Mouse (Mus musculus) intestine, embryonic 16.5 days (tissue): Measurements from ENCODE around the gene Iqcb1. TPM values are rescaled to one million over a fixed set of nuclear protein-coding genes. Genes with fewer than 3 reads are reported as not detected.

Experiments used
- ATAC-seq: fragments of 200-750 bp; cut with Nextera tagmentation; 2 replicates; pipeline ENCODE4 v1.8.0; 2017; ENCODE audit warnings: moderate TSS enrichment, moderate library complexity
- H3K27ac ChIP-seq: fragments of 300-500 bp; sonication (generic); 2 replicates; pipeline ENCODE4 v1.5.1; 2014; ENCODE audit warnings: mild to moderate bottlenecking, low read length
- H3K27me3 ChIP-seq: fragments of 300-500 bp; sonication (generic); replicated peaks from 2 replicates; pipeline ENCODE4 v1.6.1; 2014; ENCODE audit warnings: low read length, control low read depth, mixed read lengths; ENCODE audit not compliant: control insufficient read depth, insufficient read depth
- H3K36me3 ChIP-seq: fragments of 300-500 bp; sonication (generic); 2 replicates; pipeline ENCODE4 v1.6.1; 2014; ENCODE audit warnings: low read length, control low read depth; ENCODE audit not compliant: control insufficient read depth, insufficient read depth
- H3K4me1 ChIP-seq: fragments of 300-500 bp; sonication (generic); 2 replicates; pipeline ENCODE4 v1.6.1; 2014; ENCODE audit warnings: low read length, control low read depth, mixed read lengths; ENCODE audit not compliant: control insufficient read depth, insufficient read depth
- H3K4me2 ChIP-seq: fragments of 300-500 bp; sonication (generic); 2 replicates; pipeline ENCODE4 v1.6.1; 2014; ENCODE audit warnings: low read depth, low read length, control low read depth
- H3K4me3 ChIP-seq: fragments of 300-500 bp; sonication (generic); 2 replicates; pipeline ENCODE4 v1.5.1; 2014; ENCODE audit warnings: mild to moderate bottlenecking, low read length
- H3K9ac ChIP-seq: fragments of 300-500 bp; sonication (generic); 2 replicates; pipeline ENCODE4 v1.6.1; 2014; ENCODE audit warnings: low read depth, low read length
- H3K9me3 ChIP-seq: fragments of 300-500 bp; sonication (generic); 2 replicates; pipeline ENCODE4 v1.6.1; 2016; ENCODE audit warnings: low read length, control low read depth; ENCODE audit not compliant: control insufficient read depth
- WGBS: fragments of 180-500 bp; shearing (Covaris S2); extraction: QIAGEN DNeasy Blood & Tissue Kit; methylation state at CpG from one replicate; pipeline ENCODE4 v1.1.7; 2014; 5-methylcytosine and 5-hydroxymethylcytosine counted together
- polyA plus RNA-seq: library from polyadenylated mRNA; unstranded; fragments of >200 nt; fragmentation: Nextera tagmentation; extraction: Ambion mirVana; gene quantifications from 2 replicates; pipeline ENCODE4 v1.2.1, GENCODE M21; 2015

Iqcb1 gene
- polyA plus RNA-seq, 1 experiment from 2014 or later: 20.6 TPM

GRCm38 (mm10) chr16:36887546-36887945 lies 59.4 kb downstream of the Iqcb1 start:
- 90% methylated on average over 5 of the region's 5 CpGs for WGBS
- Histone ChIP-seq H3K36me3 (no peaks in the 10 kb centered on the region), H3K9me3 (no peaks in the 10 kb centered on the region), H3K4me3 (no peak overlapping the region), H3K9ac (no peak overlapping the region), H3K4me2 (no peak overlapping the region), H3K4me1 (no peaks in the 10 kb centered on the region), H3K27ac (no peak overlapping the region), H3K27me3 (no peaks in the 10 kb centered on the region)
- ATAC-seq: no peak

GRCm38 (mm10) chr16:36890559-36890958 lies 62.4 kb downstream of the Iqcb1 start:
- WGBS: 93% methylated on average over 3 of the region's 3 CpGs
- H3K9me3 ChIP-seq: no peaks in the 10 kb centered on the region
- no peaks in the 10 kb centered on the region for H3K27me3 ChIP-seq
- H3K27ac ChIP-seq: no peak overlapping the region
- no peak overlapping the region for H3K4me3 ChIP-seq
- no peaks in the 10 kb centered on the region for H3K36me3 ChIP-seq
- no peak overlapping the region for H3K9ac ChIP-seq
- H3K4me1 ChIP-seq: no peaks in the 10 kb centered on the region
- ATAC-seq: peak; percentile 78
- no peak overlapping the region for H3K4me2 ChIP-seq

GRCm38 (mm10) chr16:36891415-36891814 lies 63.2 kb downstream of the Iqcb1 start:
- Histone ChIP-seq H3K27me3 (no peaks in the 10 kb centered on the region), H3K9me3 (no peaks in the 10 kb centered on the region), H3K4me3 (no peak overlapping the region), H3K36me3 (no peaks in the 10 kb centered on the region), H3K4me1 (no peaks in the 10 kb centered on the region), H3K9ac (no peak overlapping the region), H3K4me2 (no peak overlapping the region), H3K27ac (no peak overlapping the region)
- WGBS: 91% methylated on average over 4 of the region's 4 CpGs
- no peak for ATAC-seq

GRCm38 (mm10) chr16:36893317-36893716 lies 65.1 kb downstream of the Iqcb1 start:
- no peak overlapping the region for H3K4me3 ChIP-seq
- no peaks in the 10 kb centered on the region for H3K4me1 ChIP-seq
- no peak for ATAC-seq
- WGBS: 85% methylated on average over 10 of the region's 10 CpGs
- H3K27me3 ChIP-seq: no peaks in the 10 kb centered on the region
- H3K4me2 ChIP-seq: no peak overlapping the region
- no peak overlapping the region for H3K27ac ChIP-seq
- 0 out of 2 replicates have a peak, but pooled peaks cover 3% of the 10 kb centered on the region for H3K36me3 ChIP-seq
- no peak overlapping the region for H3K9ac ChIP-seq
- no peaks in the 10 kb centered on the region for H3K9me3 ChIP-seq

- no peak overlapping the region for H3K4me3 ChIP-seq
- H3K9ac ChIP-seq: no peak overlapping the region
- H3K36me3 ChIP-seq: peaks cover 9% of the 10 kb centered on the region; the same call in 1 of the 2 replicates
- 92% methylated on average over 6 of the region's 6 CpGs for WGBS
- no peaks in the 10 kb centered on the region for H3K9me3 ChIP-seq
- no peak overlapping the region for H3K27ac ChIP-seq
- H3K27me3 ChIP-seq: no peaks in the 10 kb centered on the region
- ATAC-seq: no peak
- no peak overlapping the region for H3K4me2 ChIP-seq
- H3K4me1 ChIP-seq: no peaks in the 10 kb centered on the region
Observed at GRCm38 (mm10) chr16:36896712-36897111, 68.5 kb downstream of the Iqcb1 start.

GRCm38 (mm10) chr16:36903156-36903555 lies 75.0 kb downstream of the Iqcb1 start:
- H3K36me3 ChIP-seq: peaks cover 5% of the 10 kb centered on the region; the same call in 1 of the 2 replicates

GRCm38 (mm10) chr16:36911909-36912308 lies 83.7 kb downstream of the Iqcb1 start:
- no peak for ATAC-seq
- H3K4me3 ChIP-seq: no peak overlapping the region
- H3K9me3 ChIP-seq: no peaks in the 10 kb centered on the region
- no peak overlapping the region for H3K27ac ChIP-seq
- H3K9ac ChIP-seq: no peak overlapping the region
- no peak overlapping the region for H3K4me2 ChIP-seq
- H3K36me3 ChIP-seq: 0 out of 2 replicates have a peak, but pooled peaks cover 4% of the 10 kb centered on the region
- 92% methylated on average over 10 of the region's 10 CpGs for WGBS
- H3K4me1 ChIP-seq: no peaks in the 10 kb centered on the region
- no peaks in the 10 kb centered on the region for H3K27me3 ChIP-seq

More at GRCm38 (mm10) chr16:36903156-36903555, 75.0 kb downstream of the Iqcb1 start:
- Histone ChIP-seq H3K9me3 (no peaks in the 10 kb centered on the region), H3K4me3 (no peak overlapping the region), H3K9ac (no peak overlapping the region), H3K4me2 (no peak overlapping the region), H3K4me1 (no peaks in the 10 kb centered on the region), H3K27me3 (no peaks in the 10 kb centered on the region), H3K27ac (no peak overlapping the region)
- no peak for ATAC-seq
- WGBS: 90% methylated on average over 5 of the region's 5 CpGs

GRCm38 (mm10) chr16:36912311-36912710 lies 84.1 kb downstream of the Iqcb1 start:
- 0 out of 2 replicates have a peak, but pooled peaks cover 4% of the 10 kb centered on the region for H3K36me3 ChIP-seq
- no peak overlapping the region for H3K4me3 ChIP-seq
- no peaks in the 10 kb centered on the region for H3K27me3 ChIP-seq
- no peak overlapping the region for H3K27ac ChIP-seq
- H3K9me3 ChIP-seq: no peaks in the 10 kb centered on the region
- ATAC-seq: no peak
- H3K4me2 ChIP-seq: no peak overlapping the region
- 82% methylated on average over 13 of the region's 13 CpGs for WGBS
- no peak overlapping the region for H3K9ac ChIP-seq
- H3K4me1 ChIP-seq: no peaks in the 10 kb centered on the region

- no peak overlapping the region for H3K4me2 ChIP-seq
- no peak overlapping the region for H3K4me3 ChIP-seq
- 0 out of 2 replicates have a peak, but pooled peaks cover 4% of the 10 kb centered on the region for H3K36me3 ChIP-seq
- no peak overlapping the region for H3K9ac ChIP-seq
- no peaks in the 10 kb centered on the region for H3K9me3 ChIP-seq
- 56% methylated on average over 5 of the region's 5 CpGs for WGBS
- no peak overlapping the region for H3K27ac ChIP-seq
- no peaks in the 10 kb centered on the region for H3K4me1 ChIP-seq
- no peaks in the 10 kb centered on the region for H3K27me3 ChIP-seq
- peak; percentile 38; the same call in 1 of the 2 replicates for ATAC-seq
Observed at GRCm38 (mm10) chr16:36914195-36914594, 86.0 kb downstream of the Iqcb1 start.

- H3K4me3 ChIP-seq: no peak overlapping the region
- no peak overlapping the region for H3K9ac ChIP-seq
- no peaks in the 10 kb centered on the region for H3K27me3 ChIP-seq
- ATAC-seq: no peak
- H3K27ac ChIP-seq: no peak overlapping the region
- H3K9me3 ChIP-seq: no peaks in the 10 kb centered on the region
- 0 out of 2 replicates have a peak, but pooled peaks cover 4% of the 10 kb centered on the region for H3K36me3 ChIP-seq
- 94% methylated on average over 10 of the region's 10 CpGs for WGBS
- H3K4me1 ChIP-seq: no peaks in the 10 kb centered on the region
- H3K4me2 ChIP-seq: no peak overlapping the region
Observed at GRCm38 (mm10) chr16:36918505-36918904, 90.3 kb downstream of the Iqcb1 start.
